Mouse (Mus musculus): ENCODE data around the gene Klrb1b. TPM values are rescaled to one million over a fixed set of nuclear protein-coding genes. Genes with fewer than 3 reads are reported as not detected.
"Not testable (repeated sequence)": the region's sequence is repeated elsewhere in the genome, so short reads cannot be mapped to it uniquely, and the experiment has no call there.

Klrb1b gene
- polyA plus RNA-seq, 1 experiment from 2014 or later, result not detected

DNA sequence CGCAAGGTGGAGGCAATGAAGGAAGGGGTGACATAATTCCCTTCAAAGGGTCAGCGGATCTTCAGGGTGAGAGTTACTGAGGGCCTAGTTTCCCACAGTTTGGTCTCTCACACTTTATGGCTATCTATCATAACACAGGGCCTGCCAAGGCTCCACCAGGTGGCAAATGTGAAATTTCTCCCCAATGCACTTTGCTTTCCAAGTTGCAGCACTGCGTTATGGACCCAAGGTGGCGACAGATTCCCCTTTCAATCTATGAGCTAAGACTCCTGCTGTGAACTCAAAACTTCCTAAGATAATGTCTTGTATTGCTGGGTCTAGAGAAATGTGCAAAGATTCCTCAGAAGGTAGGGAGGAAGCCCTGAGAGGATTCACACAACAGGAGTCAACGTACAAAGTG is 17.6 kb downstream of the Klrb1b start:
- WGBS, result 86% methylated on average over 5 of the region's 5 CpGs
- DNase-seq (ENCODE audit: low spot score) (peak; percentile 14), ATAC-seq (ENCODE audit: low FRiP score) (no peak)
- H3K27me3 ChIP-seq (ENCODE audit: control insufficient read depth, insufficient read depth, low read length), result no peaks in the 10 kb centered on the region
- H3K9me3 ChIP-seq (ENCODE audit: control insufficient read depth, low read length), result no peaks in the 10 kb centered on the region
- H3K27ac ChIP-seq (ENCODE audit: low read depth, low read length), result no peak overlapping the region
- H3K4me1 ChIP-seq (replicated peaks; ENCODE audit: control insufficient read depth, insufficient read depth, low read length), result no peaks in the 10 kb centered on the region
- H3K9ac ChIP-seq (ENCODE audit: low read depth, low read length), result no peak overlapping the region
- H3K4me2 ChIP-seq (replicated peaks; ENCODE audit: low read depth, low read length), result no peak overlapping the region
- no peak overlapping the region for H3K4me3 ChIP-seq (ENCODE audit: low read depth, low read length)
- H3K36me3 ChIP-seq (ENCODE audit: control insufficient read depth, insufficient read depth, low read length), result no peaks in the 10 kb centered on the region

DNA sequence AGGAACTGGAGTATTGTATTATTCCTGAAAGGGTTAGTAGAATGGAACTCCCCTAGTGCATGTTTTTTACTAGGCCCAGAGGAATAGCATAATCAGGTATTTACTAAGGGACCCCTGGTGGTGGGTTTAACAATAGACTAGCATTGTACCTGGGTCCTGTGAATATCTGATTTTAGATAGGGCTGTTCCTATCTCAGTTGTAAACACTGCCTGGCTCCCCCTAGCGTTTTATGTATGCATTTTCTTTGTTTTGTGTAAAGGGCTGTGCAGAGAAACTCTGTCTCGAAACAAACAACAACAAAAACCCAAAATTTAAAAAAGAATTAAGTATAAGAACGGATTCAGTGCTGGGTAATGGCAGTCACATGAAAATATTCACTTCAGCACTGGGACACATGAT is 19.1 kb downstream of the Klrb1b start:
- H3K4me1 ChIP-seq (replicated peaks; ENCODE audit: control insufficient read depth, insufficient read depth, low read length), result no peaks in the 10 kb centered on the region
- no peaks in the 10 kb centered on the region for H3K9me3 ChIP-seq (ENCODE audit: control insufficient read depth, low read length)
- no peak for ATAC-seq (ENCODE audit: low FRiP score)
- H3K27me3 ChIP-seq (ENCODE audit: control insufficient read depth, insufficient read depth, low read length), result no peaks in the 10 kb centered on the region
- H3K9ac ChIP-seq (ENCODE audit: low read depth, low read length), result no peak overlapping the region
- WGBS, result 67% methylated on average over 3 of the region's 3 CpGs
- H3K36me3 ChIP-seq (ENCODE audit: control insufficient read depth, insufficient read depth, low read length), result no peaks in the 10 kb centered on the region
- no peak overlapping the region for H3K4me3 ChIP-seq (ENCODE audit: low read depth, low read length)
- no peak for DNase-seq (ENCODE audit: low spot score)
- no peak overlapping the region for H3K4me2 ChIP-seq (replicated peaks; ENCODE audit: low read depth, low read length)
- no peak overlapping the region for H3K27ac ChIP-seq (ENCODE audit: low read depth, low read length)

DNA sequence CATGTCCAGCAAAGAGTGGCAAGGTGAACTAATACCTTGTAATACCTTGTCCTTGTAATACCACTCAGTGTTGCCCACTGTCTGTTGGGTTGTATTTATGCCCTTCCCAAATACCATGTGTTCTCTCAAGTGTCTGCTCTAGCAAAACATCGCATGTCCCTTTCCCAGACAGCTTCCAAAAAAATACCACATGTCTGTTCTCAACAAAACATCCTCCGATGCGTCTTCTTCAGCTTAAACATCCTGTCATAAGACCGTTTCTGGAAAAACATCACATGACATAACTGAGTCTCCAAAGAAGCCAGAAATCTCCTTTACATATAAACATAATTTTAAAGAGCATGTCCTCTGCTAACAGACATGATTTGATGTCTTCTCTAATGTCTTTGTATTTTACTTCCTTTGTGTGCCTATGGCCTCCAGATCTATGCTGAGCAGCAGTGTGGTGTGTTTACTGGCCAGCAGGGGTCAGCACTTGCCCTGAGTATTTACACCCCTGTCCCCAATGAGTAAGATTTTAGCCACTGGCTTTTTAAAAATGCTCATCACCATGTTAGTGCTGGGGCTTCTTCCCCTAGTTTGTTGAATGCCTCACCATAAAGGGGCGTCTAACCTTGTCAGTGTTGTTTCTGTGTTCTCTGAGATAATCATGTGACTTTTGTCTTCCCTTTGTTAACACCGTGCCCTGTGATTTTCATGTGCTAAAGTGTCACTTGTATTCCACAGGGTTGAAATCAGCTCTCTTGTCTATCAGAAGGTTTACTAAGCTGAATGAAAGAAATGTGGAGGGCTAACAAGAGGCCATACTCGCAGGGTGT is 21.1 kb downstream of the Klrb1b start:
- H3K4me3 ChIP-seq (ENCODE audit: low read depth, low read length); H3K4me1 ChIP-seq (replicated peaks; ENCODE audit: control insufficient read depth, insufficient read depth, low read length); H3K9ac ChIP-seq (ENCODE audit: low read depth, low read length); H3K4me2 ChIP-seq (replicated peaks; ENCODE audit: low read depth, low read length); H3K9me3 ChIP-seq (ENCODE audit: control insufficient read depth, low read length); H3K27ac ChIP-seq (ENCODE audit: low read depth, low read length); H3K27me3 ChIP-seq (ENCODE audit: control insufficient read depth, insufficient read depth, low read length); H3K36me3 ChIP-seq (ENCODE audit: control insufficient read depth, insufficient read depth, low read length): not testable (repeated sequence)
- peak; percentile 49; the same call in 1 of the 2 replicates for ATAC-seq (ENCODE audit: low FRiP score)
- 73% methylated on average over 7 of the region's 7 CpGs for WGBS
- peak; percentile 77 for DNase-seq (ENCODE audit: low spot score)

DNA sequence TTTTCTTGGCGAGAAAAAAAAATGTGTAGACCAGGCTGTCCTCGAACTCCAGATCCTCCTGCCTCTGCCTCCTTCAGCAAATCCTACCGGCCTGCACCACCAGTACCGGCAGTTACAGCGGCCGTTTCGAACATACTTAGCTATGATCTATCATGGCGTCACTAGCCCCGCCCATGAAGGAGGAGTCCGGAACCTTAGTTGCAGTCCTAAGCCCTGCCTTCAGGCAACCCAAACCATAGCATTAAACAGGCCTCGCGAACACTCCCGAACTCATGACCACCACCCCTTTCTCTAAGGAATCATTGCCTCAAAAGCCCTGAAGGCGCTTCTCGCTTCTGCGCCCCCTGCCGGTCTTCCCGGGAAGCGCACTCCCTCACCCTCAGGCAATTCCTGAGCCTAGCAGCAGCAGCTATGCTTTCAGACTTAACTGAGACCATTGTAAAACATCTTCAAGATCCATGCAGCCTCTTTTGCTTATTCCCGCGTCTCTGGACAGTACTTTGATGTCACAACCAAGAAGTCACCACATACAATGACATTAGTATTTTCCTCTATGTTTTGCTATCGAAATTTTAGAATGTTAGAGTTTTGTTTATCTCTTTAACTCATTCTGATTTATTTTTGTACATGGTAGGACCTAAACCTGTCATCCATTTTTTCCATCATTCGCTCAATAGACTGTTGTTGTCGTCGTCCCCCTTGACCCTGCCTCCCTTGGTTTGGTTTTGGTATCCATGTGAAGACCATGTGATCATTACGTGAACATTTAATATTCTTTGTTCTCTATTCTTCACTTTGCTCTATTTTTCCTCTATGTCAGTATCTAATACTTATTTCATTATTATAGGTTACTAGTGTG is 22.9 kb downstream of the Klrb1b start:
- 6% methylated on average over 26 of the region's 26 CpGs for WGBS
- peak; percentile 91 for ATAC-seq (ENCODE audit: low FRiP score)
- Histone ChIP-seq H3K9me3 (ENCODE audit: control insufficient read depth, low read length) (no peaks in the 10 kb centered on the region), H3K9ac (ENCODE audit: low read depth, low read length) (peak overlapping the region; percentile 62; the same call in 1 of the 2 replicates), H3K4me1 (replicated peaks; ENCODE audit: control insufficient read depth, insufficient read depth, low read length) (no peaks in the 10 kb centered on the region), H3K4me2 (replicated peaks; ENCODE audit: low read depth, low read length) (peak overlapping the region; percentile 49), H3K4me3 (ENCODE audit: low read depth, low read length) (peak overlapping the region; percentile 40), H3K36me3 (ENCODE audit: control insufficient read depth, insufficient read depth, low read length) (no peaks in the 10 kb centered on the region), H3K27ac (ENCODE audit: low read depth, low read length) (no peak overlapping the region), H3K27me3 (ENCODE audit: control insufficient read depth, insufficient read depth, low read length) (no peaks in the 10 kb centered on the region)
- peak; percentile 99 for DNase-seq (ENCODE audit: low spot score)

DNA sequence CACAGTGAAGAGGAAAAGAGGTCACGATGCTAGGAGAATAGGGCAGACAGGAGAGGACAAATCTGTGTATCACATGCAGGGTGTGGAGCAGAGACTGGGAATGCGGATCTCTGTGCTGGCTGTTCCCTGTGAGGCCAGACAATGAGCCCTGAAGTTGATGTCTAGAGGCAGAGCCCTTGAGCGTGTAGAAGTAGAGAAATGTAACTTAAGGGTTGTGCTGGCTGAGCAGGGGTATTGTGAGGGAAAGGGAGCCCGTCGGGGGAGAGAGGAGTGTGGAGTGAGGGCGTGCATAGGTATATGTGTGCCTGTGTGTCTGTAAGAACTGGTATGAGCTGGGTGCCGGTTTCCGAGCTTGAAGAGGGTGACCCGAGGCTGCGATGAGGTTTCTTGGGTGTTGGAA is 23.6 kb downstream of the Klrb1b start:
- peak overlapping the region; percentile 40 for H3K4me3 ChIP-seq (ENCODE audit: low read depth, low read length)
- H3K27me3 ChIP-seq (ENCODE audit: control insufficient read depth, insufficient read depth, low read length), result no peaks in the 10 kb centered on the region
- H3K9ac ChIP-seq (ENCODE audit: low read depth, low read length), result peak overlapping the region; percentile 62
- no peak for DNase-seq (ENCODE audit: low spot score)
- H3K36me3 ChIP-seq (ENCODE audit: control insufficient read depth, insufficient read depth, low read length), result no peaks in the 10 kb centered on the region
- H3K27ac ChIP-seq (ENCODE audit: low read depth, low read length), result no peak overlapping the region
- H3K4me1 ChIP-seq (replicated peaks; ENCODE audit: control insufficient read depth, insufficient read depth, low read length), result no peaks in the 10 kb centered on the region
- peak overlapping the region; percentile 49 for H3K4me2 ChIP-seq (replicated peaks; ENCODE audit: low read depth, low read length)
- H3K9me3 ChIP-seq (ENCODE audit: control insufficient read depth, low read length), result no peaks in the 10 kb centered on the region
- 13% methylated on average over 10 of the region's 10 CpGs for WGBS
- ATAC-seq (ENCODE audit: low FRiP score), result peak; percentile 50

DNA sequence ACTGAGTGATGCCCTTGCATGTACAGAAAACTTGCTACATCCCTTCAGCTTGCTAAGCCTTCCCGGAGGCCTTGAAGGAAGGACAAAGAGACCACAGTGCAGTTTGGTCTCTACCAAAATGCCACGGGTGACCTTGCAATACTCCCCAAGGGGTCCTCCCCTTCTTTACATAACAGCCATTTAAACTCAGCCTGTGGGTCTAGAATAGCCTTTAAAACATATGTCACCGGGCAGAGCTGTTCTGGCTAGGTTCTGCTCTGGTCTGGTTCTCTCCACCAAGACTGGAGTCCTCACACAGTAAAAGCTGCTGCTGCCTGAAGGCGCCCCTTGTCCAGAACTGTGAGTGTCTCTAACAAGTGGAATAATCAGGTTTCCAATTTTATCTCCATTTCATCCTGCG is 25.4 kb downstream of the Klrb1b start:
- H3K36me3 ChIP-seq (ENCODE audit: control insufficient read depth, insufficient read depth, low read length); H3K9me3 ChIP-seq (ENCODE audit: control insufficient read depth, low read length); H3K9ac ChIP-seq (ENCODE audit: low read depth, low read length); DNase-seq (ENCODE audit: low spot score); H3K27me3 ChIP-seq (ENCODE audit: control insufficient read depth, insufficient read depth, low read length); H3K4me2 ChIP-seq (replicated peaks; ENCODE audit: low read depth, low read length); H3K4me1 ChIP-seq (replicated peaks; ENCODE audit: control insufficient read depth, insufficient read depth, low read length); H3K27ac ChIP-seq (ENCODE audit: low read depth, low read length); H3K4me3 ChIP-seq (ENCODE audit: low read depth, low read length); ATAC-seq (ENCODE audit: low FRiP score): not testable (repeated sequence)
- 75% methylated on average over 5 of the region's 5 CpGs for WGBS

DNA sequence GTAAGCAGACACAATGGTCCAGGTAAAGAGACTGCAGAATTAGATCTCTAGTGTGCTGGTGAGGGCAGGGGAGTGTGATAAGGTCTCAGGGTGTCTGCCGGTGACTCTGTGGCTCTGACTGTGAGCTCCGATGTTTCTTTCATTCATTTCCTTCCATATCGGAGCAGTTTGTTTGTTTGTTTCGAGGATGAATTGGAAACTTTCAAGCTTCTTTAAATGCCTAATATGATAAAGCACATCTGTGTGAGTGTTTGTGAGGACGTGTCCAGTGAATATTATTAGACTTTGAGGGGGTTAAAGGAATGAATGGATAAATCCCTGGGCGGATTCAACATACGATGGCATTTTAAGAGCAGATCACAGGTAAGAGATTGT is 26.2 kb downstream of the Klrb1b start:
- WGBS, result 26% methylated on average over 7 of the region's 7 CpGs
- Histone ChIP-seq H3K9ac (ENCODE audit: low read depth, low read length) (no peak overlapping the region), H3K4me3 (ENCODE audit: low read depth, low read length) (peak overlapping the region; percentile 61), H3K4me1 (replicated peaks; ENCODE audit: control insufficient read depth, insufficient read depth, low read length) (no peaks in the 10 kb centered on the region), H3K4me2 (replicated peaks; ENCODE audit: low read depth, low read length) (peak overlapping the region; percentile 28; the same call in 1 of the 2 replicates), H3K36me3 (ENCODE audit: control insufficient read depth, insufficient read depth, low read length) (no peaks in the 10 kb centered on the region), H3K27me3 (ENCODE audit: control insufficient read depth, insufficient read depth, low read length) (no peaks in the 10 kb centered on the region), H3K27ac (ENCODE audit: low read depth, low read length) (no peak overlapping the region), H3K9me3 (ENCODE audit: control insufficient read depth, low read length) (no peaks in the 10 kb centered on the region)
- ATAC-seq (ENCODE audit: low FRiP score) (no peak), DNase-seq (ENCODE audit: low spot score) (peak; percentile 41)

DNA sequence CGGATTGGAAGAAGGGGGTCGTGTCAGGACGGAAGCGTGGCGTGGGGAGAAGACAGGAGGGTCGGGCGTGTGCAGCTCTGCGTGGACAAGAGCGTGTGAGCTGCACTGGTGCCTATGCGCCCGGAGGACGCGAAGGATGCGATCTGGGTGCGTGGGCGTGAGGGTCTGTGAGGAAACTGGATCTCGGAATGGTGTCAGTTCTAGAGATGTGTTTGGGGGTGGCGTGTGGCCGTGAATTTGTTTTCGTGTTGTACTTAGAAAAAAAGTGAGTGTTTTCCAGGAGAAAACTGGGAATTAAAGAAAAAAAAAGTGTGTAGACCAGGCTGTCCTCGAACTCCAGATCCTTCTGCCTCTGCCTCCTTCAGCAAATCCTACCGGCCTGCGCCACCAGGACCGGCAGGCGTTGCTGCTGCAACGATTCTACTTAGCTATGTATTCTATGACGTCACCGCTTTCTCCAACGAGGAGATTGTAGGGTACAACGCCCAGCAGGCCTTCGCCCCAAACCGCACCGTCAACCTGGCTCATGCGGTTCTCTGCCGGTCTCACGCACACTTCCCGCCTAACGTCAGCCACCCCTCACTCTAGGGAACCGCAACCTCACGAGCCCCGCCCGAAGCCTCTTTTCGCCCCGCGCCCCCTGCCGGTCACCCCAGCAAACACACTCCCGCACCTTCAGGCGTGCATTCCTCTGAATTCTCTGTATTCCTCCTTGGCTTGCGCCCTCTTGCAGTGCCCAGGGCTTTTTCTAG is 26.8 kb downstream of the Klrb1b start:
- Histone ChIP-seq H3K9ac (ENCODE audit: low read depth, low read length) (peak overlapping the region; percentile 64), H3K27ac (ENCODE audit: low read depth, low read length) (0 out of 2 replicates have a peak overlapping the region, but pooled peaks have one; percentile 24), H3K4me3 (ENCODE audit: low read depth, low read length) (peak overlapping the region; percentile 61), H3K4me2 (replicated peaks; ENCODE audit: low read depth, low read length) (peak overlapping the region; percentile 37)
- H3K9me3 ChIP-seq (ENCODE audit: control insufficient read depth, low read length); H3K27me3 ChIP-seq (ENCODE audit: control insufficient read depth, insufficient read depth, low read length); H3K4me1 ChIP-seq (replicated peaks; ENCODE audit: control insufficient read depth, insufficient read depth, low read length); H3K36me3 ChIP-seq (ENCODE audit: control insufficient read depth, insufficient read depth, low read length): not testable (repeated sequence)
- ATAC-seq (ENCODE audit: low FRiP score), result peak; percentile 78
- peak; percentile 96 for DNase-seq (ENCODE audit: low spot score)
- WGBS, result under 1% methylated on average over 49 of the region's 49 CpGs
